Mouse (Mus musculus): ENCODE measurements around the gene Hes2.

DNA sequence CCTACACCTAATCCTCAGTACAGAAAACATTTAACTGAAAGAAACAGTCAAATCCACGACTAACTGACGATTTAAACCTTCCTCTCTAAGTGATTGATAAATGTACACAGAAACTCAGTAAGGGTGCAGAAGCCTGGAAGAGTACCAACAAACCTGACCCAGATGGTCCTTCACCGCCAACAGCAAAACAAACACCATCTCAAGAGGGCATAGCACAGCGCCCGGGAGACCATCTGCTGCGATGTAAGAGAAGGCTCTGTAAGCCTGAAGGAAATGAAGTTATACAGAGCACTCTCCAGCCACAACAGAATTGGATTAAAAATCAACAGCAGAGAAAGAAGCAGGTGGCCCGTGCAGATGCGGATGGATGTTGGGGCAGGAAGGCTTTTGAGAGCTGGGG, 9.4 kb downstream of the Hes2 start:
- no peak for TF ChIP-seq POLR2A (IDR thresholded peaks at IDR 0.05; ENCODE audit: insufficient read depth, low read length)
- TF ChIP-seq CTCF (IDR thresholded peaks at IDR 0.05; ENCODE audit: low read depth, low read length): no peak
- TF ChIP-seq EP300 (IDR thresholded peaks at IDR 0.05; ENCODE audit: insufficient read depth, low read depth, low read length): no peak
